Mouse (Mus musculus): ENCODE measurements around the gene Serinc3. TPM values are rescaled to one million over a fixed set of nuclear protein-coding genes. Genes with fewer than 3 reads are reported as not detected.
"Not testable (repeated sequence)": the region's sequence is repeated elsewhere in the genome, so short reads cannot be mapped to it uniquely, and the experiment has no call there.

Gene Serinc3
- polyA plus RNA-seq, 1 experiment from 2014 or later = 46.2 TPM

DNA sequence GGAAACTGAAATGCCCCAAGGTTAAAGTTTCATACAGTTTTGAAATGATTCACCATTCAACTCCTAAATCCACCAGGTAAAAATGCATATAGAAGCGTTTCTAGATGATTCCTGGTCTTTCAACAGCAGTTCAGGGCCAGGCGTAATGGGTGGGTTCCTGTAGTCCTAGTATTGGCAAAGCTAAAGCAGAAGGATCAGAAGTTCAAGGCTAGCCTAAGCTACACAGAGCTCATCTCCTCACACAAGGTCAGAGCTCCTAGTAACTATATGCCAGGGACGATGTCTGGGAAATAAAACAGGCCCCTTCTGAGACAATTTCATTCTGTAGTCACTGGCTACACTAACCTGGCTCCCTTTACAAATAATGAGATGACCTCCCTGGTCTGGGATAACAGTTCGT lies 13.7 kb downstream of the Serinc3 start:
- ATAC-seq (ENCODE audit: insufficient number of reproducible peaks, insufficient read depth, low FRiP score, low read depth) = no peak
- Histone ChIP-seq H3K27me3 (ENCODE audit: control insufficient read depth, insufficient read depth, low read length) (no peaks in the 10 kb centered on the region), H3K4me2 (replicated peaks; ENCODE audit: low read depth, low read length) (no peak overlapping the region), H3K4me3 (ENCODE audit: low read depth, low read length) (no peak overlapping the region), H3K27ac (ENCODE audit: low read length) (no peak overlapping the region), H3K9ac (replicated peaks; ENCODE audit: low read depth, low read length) (no peak overlapping the region), H3K4me1 (ENCODE audit: control insufficient read depth, insufficient read depth, low read length) (no peaks in the 10 kb centered on the region), H3K36me3 (ENCODE audit: control insufficient read depth, insufficient read depth, low read length) (peaks cover 71% of the 10 kb centered on the region), H3K9me3 (ENCODE audit: control insufficient read depth, low read depth, low read length) (no peaks in the 10 kb centered on the region)
- WGBS = 92% methylated on average over 4 of the region's 4 CpGs

GRCm38 (mm10) chr2:163621401-163621800 lies 23.5 kb downstream of the Serinc3 start:
- not testable (repeated sequence) for H3K27me3 ChIP-seq (ENCODE audit: control insufficient read depth, insufficient read depth, low read length); H3K4me2 ChIP-seq (replicated peaks; ENCODE audit: low read depth, low read length); H3K9ac ChIP-seq (replicated peaks; ENCODE audit: low read depth, low read length); ATAC-seq (ENCODE audit: insufficient number of reproducible peaks, insufficient read depth, low FRiP score, low read depth); H3K4me3 ChIP-seq (ENCODE audit: low read depth, low read length); H3K4me1 ChIP-seq (ENCODE audit: control insufficient read depth, insufficient read depth, low read length); H3K9me3 ChIP-seq (ENCODE audit: control insufficient read depth, low read depth, low read length); H3K27ac ChIP-seq (ENCODE audit: low read length)
- H3K36me3 ChIP-seq (ENCODE audit: control insufficient read depth, insufficient read depth, low read length) = peaks cover 49% of the 10 kb centered on the region
- 93% methylated on average over 3 of the region's 3 CpGs for WGBS

- Histone ChIP-seq H3K36me3 (ENCODE audit: control insufficient read depth, insufficient read depth, low read length) (peaks cover 50% of the 10 kb centered on the region), H3K9me3 (ENCODE audit: control insufficient read depth, low read depth, low read length) (no peaks in the 10 kb centered on the region), H3K4me1 (ENCODE audit: control insufficient read depth, insufficient read depth, low read length) (no peaks in the 10 kb centered on the region), H3K4me2 (replicated peaks; ENCODE audit: low read depth, low read length) (no peak overlapping the region), H3K27ac (ENCODE audit: low read length) (no peak overlapping the region), H3K27me3 (ENCODE audit: control insufficient read depth, insufficient read depth, low read length) (no peaks in the 10 kb centered on the region), H3K9ac (replicated peaks; ENCODE audit: low read depth, low read length) (no peak overlapping the region), H3K4me3 (ENCODE audit: low read depth, low read length) (no peak overlapping the region)
- whole genome bisulfite sequencing = 70% methylated on average over 8 of the region's 8 CpGs
- ATAC-seq (ENCODE audit: insufficient number of reproducible peaks, insufficient read depth, low FRiP score, low read depth) = no peak
Measured at GRCm38 (mm10) chr2:163620451-163620850, 24.5 kb downstream of the Serinc3 start.

GRCm38 (mm10) chr2:163617874-163618273 lies 27.1 kb downstream of the Serinc3 start:
- Histone ChIP-seq H3K4me2 (replicated peaks; ENCODE audit: low read depth, low read length) (no peak overlapping the region), H3K9me3 (ENCODE audit: control insufficient read depth, low read depth, low read length) (no peaks in the 10 kb centered on the region), H3K27me3 (ENCODE audit: control insufficient read depth, insufficient read depth, low read length) (no peaks in the 10 kb centered on the region), H3K4me3 (ENCODE audit: low read depth, low read length) (no peak overlapping the region), H3K36me3 (ENCODE audit: control insufficient read depth, insufficient read depth, low read length) (peaks cover 48% of the 10 kb centered on the region), H3K27ac (ENCODE audit: low read length) (no peak overlapping the region), H3K9ac (replicated peaks; ENCODE audit: low read depth, low read length) (no peak overlapping the region), H3K4me1 (ENCODE audit: control insufficient read depth, insufficient read depth, low read length) (no peaks in the 10 kb centered on the region)
- no peak for ATAC-seq (ENCODE audit: insufficient number of reproducible peaks, insufficient read depth, low FRiP score, low read depth)
- 91% methylated on average over 4 of the region's 4 CpGs for WGBS

DNA sequence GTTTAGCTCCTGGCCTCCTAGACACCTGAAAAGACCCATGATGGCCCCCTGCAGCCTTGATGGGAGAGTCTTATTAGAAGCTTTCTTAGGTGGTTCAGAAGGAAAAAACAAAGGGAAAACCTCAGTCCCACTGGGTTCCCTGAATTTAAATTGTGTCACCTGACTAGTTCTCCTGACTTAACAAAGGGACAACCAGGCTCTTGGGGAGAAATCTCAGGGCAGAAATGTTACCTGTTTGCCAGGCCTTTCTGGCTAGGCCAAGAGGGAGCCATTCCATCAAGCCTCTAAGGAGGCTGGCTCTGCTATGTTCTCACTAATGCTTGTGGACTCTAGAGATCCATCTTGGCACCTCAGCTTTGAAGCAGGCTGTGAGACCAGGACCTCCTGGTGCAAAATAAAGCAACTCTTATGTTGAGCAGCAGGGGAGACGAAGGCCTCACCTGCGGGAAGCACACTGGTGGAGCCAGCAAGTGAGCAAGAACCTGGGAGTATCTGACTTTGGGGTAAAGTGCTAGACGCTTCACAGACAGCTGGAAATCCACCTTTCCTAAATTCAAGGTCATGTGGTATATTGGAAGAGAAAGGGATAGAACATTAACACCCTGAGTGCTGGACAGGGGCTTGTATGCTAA lies 27.6 kb downstream of the Serinc3 start:
- Histone ChIP-seq H3K9me3 (ENCODE audit: control insufficient read depth, low read depth, low read length) (no peaks in the 10 kb centered on the region), H3K4me2 (replicated peaks; ENCODE audit: low read depth, low read length) (no peak overlapping the region), H3K36me3 (ENCODE audit: control insufficient read depth, insufficient read depth, low read length) (peaks cover 48% of the 10 kb centered on the region), H3K4me3 (ENCODE audit: low read depth, low read length) (no peak overlapping the region), H3K27ac (ENCODE audit: low read length) (no peak overlapping the region), H3K27me3 (ENCODE audit: control insufficient read depth, insufficient read depth, low read length) (no peaks in the 10 kb centered on the region), H3K9ac (replicated peaks; ENCODE audit: low read depth, low read length) (no peak overlapping the region), H3K4me1 (ENCODE audit: control insufficient read depth, insufficient read depth, low read length) (no peaks in the 10 kb centered on the region)
- no peak for ATAC-seq (ENCODE audit: insufficient number of reproducible peaks, insufficient read depth, low FRiP score, low read depth)
- WGBS = 82% methylated on average over 3 of the region's 3 CpGs

DNA sequence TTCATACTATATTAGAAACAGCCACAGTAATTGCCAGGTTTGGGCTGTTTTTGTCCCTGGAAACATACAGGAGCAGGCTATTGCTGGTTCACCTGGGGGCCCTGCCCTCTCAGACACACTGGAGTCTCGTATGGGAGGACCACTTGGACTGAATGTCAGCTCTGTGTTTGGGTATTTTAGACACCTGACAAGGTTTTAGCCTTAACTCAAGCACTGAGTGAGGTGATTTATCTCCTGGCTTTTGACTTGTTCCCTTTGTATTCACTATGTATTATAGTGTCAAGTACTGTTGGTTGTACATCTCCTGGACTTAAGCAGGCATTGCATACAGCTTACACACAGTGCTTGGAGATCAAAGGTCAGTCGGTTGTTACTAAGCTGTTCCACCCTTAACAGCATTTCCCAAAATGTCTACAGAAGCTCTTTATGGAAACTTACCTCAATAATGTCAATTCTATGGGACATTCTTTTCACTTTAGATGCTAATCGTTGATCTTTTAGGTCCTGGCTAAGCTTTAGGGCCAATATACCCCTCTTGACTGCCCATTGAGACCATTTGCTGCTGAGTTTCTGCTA lies 28.2 kb downstream of the Serinc3 start:
- no peak for ATAC-seq (ENCODE audit: insufficient number of reproducible peaks, insufficient read depth, low FRiP score, low read depth)
- WGBS = 77% methylated on average over 3 of the region's 3 CpGs
- Histone ChIP-seq H3K27ac (ENCODE audit: low read length) (no peak overlapping the region), H3K4me3 (ENCODE audit: low read depth, low read length) (no peak overlapping the region), H3K36me3 (ENCODE audit: control insufficient read depth, insufficient read depth, low read length) (peaks cover 53% of the 10 kb centered on the region), H3K9me3 (ENCODE audit: control insufficient read depth, low read depth, low read length) (no peaks in the 10 kb centered on the region), H3K4me1 (ENCODE audit: control insufficient read depth, insufficient read depth, low read length) (no peaks in the 10 kb centered on the region), H3K4me2 (replicated peaks; ENCODE audit: low read depth, low read length) (no peak overlapping the region), H3K27me3 (ENCODE audit: control insufficient read depth, insufficient read depth, low read length) (no peaks in the 10 kb centered on the region), H3K9ac (replicated peaks; ENCODE audit: low read depth, low read length) (no peak overlapping the region)

- Histone ChIP-seq H3K4me3 (ENCODE audit: low read depth, low read length) (no peak overlapping the region), H3K4me1 (ENCODE audit: control insufficient read depth, insufficient read depth, low read length) (no peaks in the 10 kb centered on the region), H3K36me3 (ENCODE audit: control insufficient read depth, insufficient read depth, low read length) (peaks cover 57% of the 10 kb centered on the region), H3K9me3 (ENCODE audit: control insufficient read depth, low read depth, low read length) (no peaks in the 10 kb centered on the region), H3K27me3 (ENCODE audit: control insufficient read depth, insufficient read depth, low read length) (no peaks in the 10 kb centered on the region), H3K4me2 (replicated peaks; ENCODE audit: low read depth, low read length) (no peak overlapping the region), H3K9ac (replicated peaks; ENCODE audit: low read depth, low read length) (no peak overlapping the region), H3K27ac (ENCODE audit: low read length) (no peak overlapping the region)
- ATAC-seq (ENCODE audit: insufficient number of reproducible peaks, insufficient read depth, low FRiP score, low read depth) = no peak
- whole genome bisulfite sequencing = 83% methylated on average over 4 of the region's 4 CpGs
Measured at GRCm38 (mm10) chr2:163615906-163616651, 28.9 kb downstream of the Serinc3 start.

- H3K27ac ChIP-seq (ENCODE audit: low read length) = no peak overlapping the region
- no peaks in the 10 kb centered on the region for H3K4me1 ChIP-seq (ENCODE audit: control insufficient read depth, insufficient read depth, low read length)
- H3K4me3 ChIP-seq (ENCODE audit: low read depth, low read length) = no peak overlapping the region
- no peaks in the 10 kb centered on the region for H3K9me3 ChIP-seq (ENCODE audit: control insufficient read depth, low read depth, low read length)
- H3K9ac ChIP-seq (replicated peaks; ENCODE audit: low read depth, low read length) = no peak overlapping the region
- H3K27me3 ChIP-seq (ENCODE audit: control insufficient read depth, insufficient read depth, low read length) = no peaks in the 10 kb centered on the region
- no peak overlapping the region for H3K4me2 ChIP-seq (replicated peaks; ENCODE audit: low read depth, low read length)
- peaks cover 52% of the 10 kb centered on the region for H3K36me3 ChIP-seq (ENCODE audit: control insufficient read depth, insufficient read depth, low read length)
- no peak for ATAC-seq (ENCODE audit: insufficient number of reproducible peaks, insufficient read depth, low FRiP score, low read depth)
- 93% methylated on average over 9 of the region's 9 CpGs for WGBS
Measured at GRCm38 (mm10) chr2:163615401-163615800, 29.5 kb downstream of the Serinc3 start.

Measured in stomach, embryonic 14.5 days (tissue).